Mouse (Mus musculus): ENCODE data around the gene Aplnr. TPM values are rescaled to one million over a fixed set of nuclear protein-coding genes. Genes with fewer than 3 reads are reported as not detected.

Gene Aplnr
- polyA plus RNA-seq, 1 experiment = 0.56 TPM

DNA sequence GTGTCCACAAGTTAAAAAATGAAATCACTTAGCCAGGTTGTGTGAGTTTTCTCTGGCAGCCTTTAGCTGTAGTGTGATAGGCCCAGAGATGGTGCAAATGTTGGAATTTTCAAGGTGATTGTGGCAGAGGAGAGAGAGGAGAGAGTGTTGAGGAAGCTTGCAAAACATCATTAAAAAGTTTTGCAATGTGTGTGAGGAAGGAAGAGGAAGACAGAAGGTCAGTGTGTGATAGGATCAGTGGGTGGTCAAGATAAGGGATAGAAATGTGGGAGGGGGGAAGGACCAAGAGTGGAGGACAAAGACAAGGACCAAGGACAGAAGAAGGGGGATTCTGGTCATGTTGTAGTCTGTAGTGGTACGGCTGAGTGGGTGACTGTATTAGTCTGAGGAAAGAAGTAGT, 14.3 kb downstream of the Aplnr start:
- Histone ChIP-seq H3K4me1 (ENCODE audit: control insufficient read depth, insufficient read depth, low read length) (peaks cover 2% of the 10 kb centered on the region; the same call in 1 of the 2 replicates), H3K27ac (ENCODE audit: insufficient read depth, low read length) (no peak overlapping the region), H3K4me3 (ENCODE audit: insufficient read depth, low read length) (no peak overlapping the region)
- TF ChIP-seq CTCF (IDR thresholded peaks at IDR 0.05; ENCODE audit: extremely low read depth, insufficient read depth, low read length) (no peak), POLR2A (IDR thresholded peaks at IDR 0.05; ENCODE audit: extremely low read depth, insufficient read depth, low read length) (no peak)

DNA sequence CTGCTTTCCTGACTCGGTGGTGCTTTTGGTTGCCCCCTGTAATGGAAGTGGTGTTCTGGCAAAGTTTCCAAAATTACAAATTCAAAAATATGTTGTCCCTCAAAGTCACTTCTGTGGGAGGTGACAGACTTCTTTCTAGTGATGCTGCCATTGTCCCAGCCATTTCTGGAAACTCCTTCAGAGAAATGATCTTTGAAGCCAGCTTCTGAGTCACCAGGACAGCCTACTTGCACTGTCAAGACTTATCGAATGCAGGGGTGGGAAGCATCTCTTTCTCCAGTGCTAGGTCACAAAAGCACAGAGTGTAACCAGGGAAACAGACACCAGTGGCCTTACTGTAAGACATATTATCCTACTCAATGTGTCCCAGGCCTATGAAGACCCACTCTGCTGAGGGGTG, 15.2 kb downstream of the Aplnr start:
- no peak overlapping the region for H3K4me3 ChIP-seq (ENCODE audit: insufficient read depth, low read length)
- peaks cover 2% of the 10 kb centered on the region; the same call in 1 of the 2 replicates for H3K4me1 ChIP-seq (ENCODE audit: control insufficient read depth, insufficient read depth, low read length)
- H3K27ac ChIP-seq (ENCODE audit: insufficient read depth, low read length) = no peak overlapping the region
- TF ChIP-seq POLR2A (IDR thresholded peaks at IDR 0.05; ENCODE audit: extremely low read depth, insufficient read depth, low read length) = no peak
- TF ChIP-seq CTCF (IDR thresholded peaks at IDR 0.05; ENCODE audit: extremely low read depth, insufficient read depth, low read length) = no peak

DNA sequence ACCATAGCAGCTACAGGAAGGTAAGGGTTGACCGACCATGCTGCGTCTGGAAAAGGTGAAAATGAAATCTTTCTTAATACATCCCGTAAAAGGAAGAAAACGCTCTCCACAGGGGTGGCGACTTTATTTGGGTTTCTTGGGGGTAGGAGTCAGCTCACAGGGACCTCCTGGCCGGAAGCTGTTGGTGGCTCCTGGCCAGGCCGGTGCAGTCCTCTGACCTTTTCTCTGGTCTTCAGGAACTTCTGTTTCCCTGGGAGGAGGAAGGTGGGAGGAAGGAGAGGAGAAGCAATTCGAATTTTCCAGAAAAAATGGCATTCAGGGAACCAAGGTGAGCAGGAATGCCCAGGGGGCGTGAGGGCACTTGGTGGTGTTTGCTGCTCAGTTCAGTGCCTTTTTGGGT, 19.3 kb downstream of the Aplnr start:
- H3K4me3 ChIP-seq (ENCODE audit: insufficient read depth, low read length) = no peak overlapping the region
- H3K4me1 ChIP-seq (ENCODE audit: control insufficient read depth, insufficient read depth, low read length) = 0 out of 2 replicates have a peak, but pooled peaks cover 2% of the 10 kb centered on the region
- no peak overlapping the region for H3K27ac ChIP-seq (ENCODE audit: insufficient read depth, low read length)
- TF ChIP-seq CTCF (IDR thresholded peaks at IDR 0.05; ENCODE audit: extremely low read depth, insufficient read depth, low read length) (no peak), POLR2A (IDR thresholded peaks at IDR 0.05; ENCODE audit: extremely low read depth, insufficient read depth, low read length) (no peak)

DNA sequence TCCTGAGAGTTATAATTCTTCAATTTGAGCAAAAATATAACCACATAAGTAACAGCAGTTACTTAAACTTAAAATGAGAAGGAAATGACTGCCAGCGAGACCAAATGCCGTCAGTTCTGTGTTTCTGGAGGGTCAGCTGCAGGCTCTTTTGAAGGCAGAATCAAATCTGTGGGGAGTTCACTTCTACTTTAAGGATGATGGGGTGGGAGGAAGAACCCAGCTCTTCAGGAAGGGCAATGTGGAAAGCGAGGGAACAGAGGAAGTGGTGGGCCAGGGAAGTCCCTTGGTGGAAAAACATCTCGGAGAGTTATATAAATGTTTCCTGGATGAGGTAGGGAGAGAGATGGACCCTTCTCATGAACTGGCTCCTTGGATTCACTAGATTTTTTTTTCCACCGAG, 20.1 kb downstream of the Aplnr start:
- H3K27ac ChIP-seq (ENCODE audit: insufficient read depth, low read length) = no peak overlapping the region
- TF ChIP-seq CTCF (IDR thresholded peaks at IDR 0.05; ENCODE audit: extremely low read depth, insufficient read depth, low read length) = no peak
- no peak for TF ChIP-seq POLR2A (IDR thresholded peaks at IDR 0.05; ENCODE audit: extremely low read depth, insufficient read depth, low read length)
- no peak overlapping the region for H3K4me3 ChIP-seq (ENCODE audit: insufficient read depth, low read length)
- 0 out of 2 replicates have a peak, but pooled peaks cover 2% of the 10 kb centered on the region for H3K4me1 ChIP-seq (ENCODE audit: control insufficient read depth, insufficient read depth, low read length)

DNA sequence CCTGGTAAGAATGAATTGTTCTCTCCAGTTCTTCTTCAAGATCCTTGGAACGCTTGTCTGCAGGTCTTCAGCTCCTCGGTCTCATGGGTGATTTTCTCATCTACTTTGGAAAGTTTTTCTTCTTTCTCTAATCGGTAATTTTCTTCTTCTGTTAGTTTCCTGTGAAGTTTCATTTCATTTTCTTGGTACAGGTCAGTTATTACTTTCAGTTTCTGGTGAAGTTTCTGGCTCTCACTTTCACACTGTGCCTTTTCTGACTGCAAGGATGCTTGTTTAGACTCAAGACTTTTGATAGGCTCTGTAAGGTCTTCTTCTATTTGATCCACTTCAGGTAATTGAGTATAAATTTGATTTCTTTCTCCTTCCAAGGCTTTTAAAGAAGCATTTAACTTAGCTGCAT, 21.4 kb downstream of the Aplnr start:
- Histone ChIP-seq H3K4me3 (ENCODE audit: insufficient read depth, low read length) (no peak overlapping the region), H3K27ac (ENCODE audit: insufficient read depth, low read length) (no peak overlapping the region), H3K4me1 (ENCODE audit: control insufficient read depth, insufficient read depth, low read length) (no peaks in the 10 kb centered on the region)
- TF ChIP-seq POLR2A (IDR thresholded peaks at IDR 0.05; ENCODE audit: extremely low read depth, insufficient read depth, low read length) (no peak), CTCF (IDR thresholded peaks at IDR 0.05; ENCODE audit: extremely low read depth, insufficient read depth, low read length) (no peak)

DNA sequence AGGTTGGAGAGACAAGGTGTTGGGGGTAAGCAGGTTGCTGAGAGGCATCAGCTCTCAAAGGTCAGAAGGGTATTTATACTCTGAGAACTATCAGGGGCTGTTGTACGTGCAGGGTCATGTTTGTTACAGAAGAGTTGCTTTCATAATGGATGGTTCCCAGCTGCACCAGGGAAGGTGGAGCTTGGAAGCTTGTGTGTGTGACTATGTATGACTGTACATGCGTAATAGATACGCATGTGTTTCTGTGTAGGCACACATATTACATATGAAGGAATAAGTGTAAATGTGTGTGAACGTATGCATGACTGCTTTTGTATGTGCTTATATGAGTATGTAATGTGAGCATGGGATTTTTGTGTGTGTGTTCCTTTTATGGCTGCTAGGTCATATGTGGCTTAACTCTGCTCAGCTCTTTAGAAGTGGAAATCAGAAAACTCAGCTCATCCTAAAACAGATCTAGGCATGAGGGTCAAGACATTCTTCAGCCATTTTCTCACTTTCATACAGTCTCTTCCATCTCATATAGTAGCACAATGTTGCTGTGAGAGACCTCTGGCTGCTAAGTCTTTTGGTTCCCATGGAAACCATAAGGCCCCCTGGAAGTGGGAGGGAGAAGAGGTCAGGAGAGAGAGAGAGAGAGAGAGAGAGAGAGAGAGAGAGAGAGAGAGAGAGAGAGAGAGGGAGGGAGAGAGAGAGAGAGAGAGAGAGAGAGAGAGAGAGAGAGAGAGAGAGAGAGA, 25.0 kb downstream of the Aplnr start:
- no peaks in the 10 kb centered on the region for H3K4me1 ChIP-seq (ENCODE audit: control insufficient read depth, insufficient read depth, low read length)
- TF ChIP-seq POLR2A (IDR thresholded peaks at IDR 0.05; ENCODE audit: extremely low read depth, insufficient read depth, low read length) = no peak
- no peak for TF ChIP-seq CTCF (IDR thresholded peaks at IDR 0.05; ENCODE audit: extremely low read depth, insufficient read depth, low read length)
- H3K4me3 ChIP-seq (ENCODE audit: insufficient read depth, low read length) = no peak overlapping the region
- no peak overlapping the region for H3K27ac ChIP-seq (ENCODE audit: insufficient read depth, low read length)

DNA sequence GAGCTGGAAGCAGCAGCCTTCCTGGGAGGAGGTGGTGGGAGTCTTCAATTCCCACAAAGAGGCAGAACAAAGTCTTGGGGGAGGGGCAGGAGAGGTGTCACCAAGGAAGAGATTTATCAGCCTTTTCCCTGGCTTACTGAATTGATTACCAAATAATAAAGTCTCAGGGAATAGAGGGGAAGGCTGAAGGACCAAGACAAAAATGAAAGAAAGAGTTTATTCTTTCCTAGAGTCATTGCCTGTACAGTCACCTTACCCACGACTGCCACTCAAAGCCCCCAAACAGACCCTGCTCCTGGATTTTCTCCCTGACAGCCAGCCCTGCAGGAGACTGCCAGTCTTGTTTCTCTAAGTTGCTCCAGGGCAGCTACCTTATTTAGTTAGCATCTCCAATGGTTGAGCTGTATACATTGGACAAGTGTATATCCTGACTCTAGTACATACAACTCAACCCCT, 25.6 kb downstream of the Aplnr start:
- H3K4me1 ChIP-seq (ENCODE audit: control insufficient read depth, insufficient read depth, low read length) = no peaks in the 10 kb centered on the region
- H3K4me3 ChIP-seq (ENCODE audit: insufficient read depth, low read length) = no peak overlapping the region
- TF ChIP-seq CTCF (IDR thresholded peaks at IDR 0.05; ENCODE audit: extremely low read depth, insufficient read depth, low read length) (no peak), POLR2A (IDR thresholded peaks at IDR 0.05; ENCODE audit: extremely low read depth, insufficient read depth, low read length) (no peak)
- H3K27ac ChIP-seq (ENCODE audit: insufficient read depth, low read length) = no peak overlapping the region

DNA sequence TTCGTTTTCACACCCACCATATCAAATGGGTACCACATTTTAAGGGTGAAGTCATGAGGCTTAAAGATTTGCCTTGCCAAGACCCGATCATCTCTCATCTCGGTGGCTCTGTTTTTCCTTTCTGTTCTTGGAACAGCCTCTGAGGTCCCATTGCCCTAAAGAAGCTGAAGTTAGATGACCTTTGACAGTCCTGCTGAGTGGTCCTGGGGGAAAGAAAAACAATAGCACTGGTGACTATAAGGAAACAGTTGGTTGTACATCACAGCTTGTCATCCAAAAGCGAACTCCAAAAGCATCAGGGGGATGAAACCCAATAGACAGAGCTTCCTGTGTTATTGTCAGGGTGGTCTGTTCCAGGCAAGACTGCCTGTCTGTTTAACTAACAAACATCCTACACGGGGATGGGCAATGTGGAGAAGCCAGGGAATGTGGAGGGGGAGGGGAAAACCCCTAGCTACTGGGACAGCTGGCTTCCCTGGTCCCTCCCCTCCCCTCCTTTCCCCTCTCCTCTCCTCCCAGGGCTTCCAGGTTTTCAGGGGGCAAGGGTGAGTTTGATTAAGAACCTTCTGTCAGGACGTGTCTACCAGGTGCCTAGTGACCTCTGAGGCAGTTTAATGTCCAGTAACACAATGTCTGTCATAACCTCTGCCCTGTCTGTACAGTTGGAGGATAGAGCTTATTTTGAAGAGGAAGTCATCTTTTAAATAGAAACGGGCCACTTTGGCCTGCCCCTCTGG, 27.5 kb downstream of the Aplnr start:
- H3K4me1 ChIP-seq (ENCODE audit: control insufficient read depth, insufficient read depth, low read length) = no peaks in the 10 kb centered on the region
- H3K4me3 ChIP-seq (ENCODE audit: insufficient read depth, low read length) = no peak overlapping the region
- no peak for TF ChIP-seq CTCF (IDR thresholded peaks at IDR 0.05; ENCODE audit: extremely low read depth, insufficient read depth, low read length)
- H3K27ac ChIP-seq (ENCODE audit: insufficient read depth, low read length) = no peak overlapping the region

DNA sequence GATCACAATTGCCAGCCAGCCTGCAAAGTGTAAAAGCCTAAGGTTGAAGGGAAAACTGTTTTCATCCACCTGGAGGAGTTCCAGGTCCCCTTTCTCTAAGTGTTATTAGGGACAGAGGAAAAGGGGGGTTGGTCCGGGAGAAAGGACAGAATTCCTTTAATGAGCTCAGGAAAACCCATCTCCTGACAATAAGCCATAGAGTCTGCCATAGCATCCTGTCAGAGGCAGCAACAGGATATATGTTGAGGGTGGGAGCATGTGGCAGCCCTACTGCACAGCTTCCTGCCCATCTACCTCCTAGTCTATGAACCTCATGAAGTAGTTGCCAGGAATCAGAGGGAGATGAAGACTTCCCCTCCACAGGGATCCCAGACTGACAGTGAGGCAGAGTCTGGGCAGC, 31.6 kb downstream of the Aplnr start:
- TF ChIP-seq POLR2A (IDR thresholded peaks at IDR 0.05; ENCODE audit: extremely low read depth, insufficient read depth, low read length) = no peak
- Histone ChIP-seq H3K4me3 (ENCODE audit: insufficient read depth, low read length) (no peak overlapping the region), H3K4me1 (ENCODE audit: control insufficient read depth, insufficient read depth, low read length) (no peaks in the 10 kb centered on the region), H3K27ac (ENCODE audit: insufficient read depth, low read length) (no peak overlapping the region)

DNA sequence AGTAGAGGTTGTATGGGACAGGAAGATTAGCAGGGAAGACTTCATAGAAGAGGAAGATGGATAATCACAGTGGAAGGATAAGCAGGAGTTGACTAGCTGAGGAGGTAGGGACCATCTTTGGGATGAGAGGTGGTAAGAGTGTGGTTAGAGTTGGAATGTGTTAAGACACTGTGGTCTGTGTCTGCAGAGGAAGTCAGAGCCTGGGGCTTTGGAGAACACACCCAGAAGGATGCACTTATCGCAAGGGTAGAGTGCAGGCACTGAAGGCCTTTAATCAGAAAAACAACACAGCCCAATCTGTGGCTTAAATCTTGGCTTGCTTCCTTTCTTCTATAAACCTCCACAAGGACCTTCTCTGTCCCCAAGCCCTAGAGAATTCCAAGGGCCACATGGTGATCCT, 32.3 kb downstream of the Aplnr start:
- Histone ChIP-seq H3K4me1 (ENCODE audit: control insufficient read depth, insufficient read depth, low read length) (no peaks in the 10 kb centered on the region), H3K4me3 (ENCODE audit: insufficient read depth, low read length) (no peak overlapping the region), H3K27ac (ENCODE audit: insufficient read depth, low read length) (no peak overlapping the region)
- TF ChIP-seq POLR2A (IDR thresholded peaks at IDR 0.05; ENCODE audit: extremely low read depth, insufficient read depth, low read length) (no peak), CTCF (IDR thresholded peaks at IDR 0.05; ENCODE audit: extremely low read depth, insufficient read depth, low read length) (no peak)
